Comparison of ENCODE assay signal across 27 mouse cellular contexts in genomic region chr4:46502606-46503502, GRCm38 (mm10). TPM values are rescaled to one million over a fixed set of nuclear protein-coding genes. Genes with fewer than 3 reads are reported as not detected.
DNase-seq lines count a peak whose midpoint lies in the region; ATAC-seq and TF ChIP-seq lines count a peak whose summit lies in the region.
"Had no signal": no experiment of that assay in that cellular context is flagged by ENCODE, and none has a peak within 500 bp of the region (broad histone marks: within the 10 kb centered on the region; RNA-seq: fewer than 3 reads in every experiment).

No protein-coding gene starts in this region.

- ATAC-seq in forebrain, embryonic 16.5 days: no peak
- ATAC-seq in forebrain, embryonic 13.5 days: no peak
- no peak for ATAC-seq in liver, embryonic 13.5 days (ENCODE audit: low read depth)
- no peak for ATAC-seq in liver, postnatal 0 days
- no peak for ATAC-seq in neural tube, embryonic 11.5 days (ENCODE audit: insufficient read depth, low FRiP score, low TSS enrichment)
- ATAC-seq: CD4-positive, CD25-positive, alpha-beta regulatory T cell, adult 4 months; forebrain, embryonic 14.5 days; hindbrain, embryonic 16.5 days; intestine, embryonic 16.5 days had no signal

- peak overlapping the region; percentile 45; the same call in 1 of the 2 replicates for H3K27ac ChIP-seq in forebrain, embryonic 16.5 days (ENCODE audit: low read length)
- no peak overlapping the region for H3K27ac ChIP-seq in forebrain, embryonic 13.5 days
- H3K27ac ChIP-seq in liver, embryonic 13.5 days: peak overlapping the region; percentile 5; the same call in 1 of the 2 replicates
- H3K27ac ChIP-seq in liver, postnatal 0 days (ENCODE audit: low read depth): no peak overlapping the region
- H3K27ac ChIP-seq in neural tube, embryonic 11.5 days (ENCODE audit: low read depth, low read length): no peak overlapping the region
- H3K27ac ChIP-seq: layer of hippocampus, adult 2 months; limb, embryonic 12.5 days; neural tube, embryonic 13.5 days had no signal

- no peak for DNase-seq in liver, embryonic 13.5 days
- DNase-seq in liver, postnatal 0 days: no peak
- DNase-seq in brain, embryonic 14.5 days (ENCODE audit: low read depth): peak; percentile 15
- DNase-seq in neural tube, embryonic 11.5 days (ENCODE audit: low spot score): peak; percentile 46
- DNase-seq in layer of hippocampus, adult 9-10 months (ENCODE audit: low spot score): no peak
- DNase-seq: adrenal gland, adult 2 months; cerebellum, adult 18-20 months; cerebellum, postnatal 36 days; gastrocnemius, postnatal 36 days; kidney, adult 9 months; kidney, postnatal 14 days; layer of hippocampus, postnatal 36 days; lung, adult 2 months; lung, postnatal 14 days; midbrain, embryonic 14.5 days; thymus, adult 18-20 months; thymus, postnatal 4 days had no signal

- 68% methylated on average over 16 of the region's 16 CpGs for WGBS in forebrain, embryonic 16.5 days
- WGBS in forebrain, embryonic 13.5 days: 73% methylated on average over 16 of the region's 16 CpGs
- WGBS in liver, embryonic 13.5 days (ENCODE audit: insufficient replicate concordance): 81% methylated on average over 16 of the region's 16 CpGs
- 79% methylated on average over 16 of the region's 16 CpGs for WGBS in liver, postnatal 0 days (ENCODE audit: insufficient replicate concordance)
- WGBS in neural tube, embryonic 11.5 days: 65% methylated on average over 16 of the region's 16 CpGs

- no peak for TF ChIP-seq POLR2A in brain, embryonic 14.5 days (IDR thresholded peaks at IDR 0.05; ENCODE audit: borderline replicate concordance, extremely low read depth, insufficient read depth, insufficient read length, poor library complexity, severe bottlenecking)

- H3K4me3 ChIP-seq in forebrain, embryonic 16.5 days (replicated peaks; ENCODE audit: low read length): no peak overlapping the region
- no peak overlapping the region for H3K4me3 ChIP-seq in forebrain, embryonic 13.5 days
- H3K4me3 ChIP-seq in liver, embryonic 13.5 days (replicated peaks): no peak overlapping the region
- no peak overlapping the region for H3K4me3 ChIP-seq in liver, postnatal 0 days (ENCODE audit: low read depth, low read length)
- H3K4me3 ChIP-seq in neural tube, embryonic 11.5 days (ENCODE audit: low read depth, low read length): no peak overlapping the region
- H3K4me3 ChIP-seq: layer of hippocampus, adult 2 months; limb, embryonic 12.5 days; neural tube, embryonic 13.5 days had no signal

- H3K36me3 ChIP-seq in forebrain, embryonic 16.5 days (ENCODE audit: control insufficient read depth, insufficient read depth): peaks cover 18% of the 10 kb centered on the region
- peaks cover 52% of the 10 kb centered on the region for H3K36me3 ChIP-seq in forebrain, embryonic 13.5 days (ENCODE audit: poor library complexity, severe bottlenecking)
- peaks cover 60% of the 10 kb centered on the region for H3K36me3 ChIP-seq in liver, embryonic 13.5 days
- peaks cover 41% of the 10 kb centered on the region for H3K36me3 ChIP-seq in liver, postnatal 0 days (replicated peaks; ENCODE audit: insufficient read depth, low read length)
- peaks cover 6% of the 10 kb centered on the region; the same call in 1 of the 2 replicates for H3K36me3 ChIP-seq in neural tube, embryonic 11.5 days (ENCODE audit: control insufficient read depth, insufficient read depth, low read length)

- TF ChIP-seq CTCF in liver, postnatal 0 days (IDR thresholded peaks at IDR 0.05; ENCODE audit: low read depth): no peak
- no peak for TF ChIP-seq CTCF in brain, embryonic 14.5 days (IDR thresholded peaks at IDR 0.05; ENCODE audit: borderline replicate concordance, extremely low read depth, insufficient read depth, insufficient read length)

- TF ChIP-seq EP300 in liver, postnatal 0 days (IDR thresholded peaks at IDR 0.05; ENCODE audit: low read depth): no peak

- H3K9me3 ChIP-seq in forebrain, embryonic 16.5 days (ENCODE audit: control insufficient read depth, low read length): no peaks in the 10 kb centered on the region
- H3K9me3 ChIP-seq in forebrain, embryonic 13.5 days (replicated peaks): no peaks in the 10 kb centered on the region
- H3K9me3 ChIP-seq in liver, embryonic 13.5 days (replicated peaks): no peaks in the 10 kb centered on the region
- no peaks in the 10 kb centered on the region for H3K9me3 ChIP-seq in liver, postnatal 0 days (ENCODE audit: low read length)
- no peaks in the 10 kb centered on the region for H3K9me3 ChIP-seq in neural tube, embryonic 11.5 days (ENCODE audit: control insufficient read depth, low read length)
- H3K9me3 ChIP-seq: limb, embryonic 12.5 days; neural tube, embryonic 13.5 days had no signal

- no peaks in the 10 kb centered on the region for H3K27me3 ChIP-seq in forebrain, embryonic 16.5 days (replicated peaks; ENCODE audit: control insufficient read depth, insufficient read depth, low read length)
- H3K27me3 ChIP-seq in forebrain, embryonic 13.5 days: peaks cover 15% of the 10 kb centered on the region
- H3K27me3 ChIP-seq in liver, embryonic 13.5 days: 0 out of 2 replicates have a peak, but pooled peaks cover 5% of the 10 kb centered on the region
- no peaks in the 10 kb centered on the region for H3K27me3 ChIP-seq in liver, postnatal 0 days (ENCODE audit: insufficient read depth, low read length)
- peaks cover 9% of the 10 kb centered on the region for H3K27me3 ChIP-seq in neural tube, embryonic 11.5 days (ENCODE audit: control insufficient read depth, insufficient read depth, low read length)

- H3K4me1 ChIP-seq in forebrain, embryonic 16.5 days (replicated peaks; ENCODE audit: control insufficient read depth, insufficient read depth, low read length): peaks cover 12% of the 10 kb centered on the region
- H3K4me1 ChIP-seq in forebrain, embryonic 13.5 days: peaks cover 17% of the 10 kb centered on the region
- peaks cover 65% of the 10 kb centered on the region for H3K4me1 ChIP-seq in liver, embryonic 13.5 days (replicated peaks)
- H3K4me1 ChIP-seq in liver, postnatal 0 days (ENCODE audit: insufficient read depth): peaks cover 17% of the 10 kb centered on the region
- no peaks in the 10 kb centered on the region for H3K4me1 ChIP-seq in neural tube, embryonic 11.5 days (ENCODE audit: control insufficient read depth, insufficient read depth, low read length)

- H3K9ac ChIP-seq in forebrain, embryonic 16.5 days (replicated peaks; ENCODE audit: low read depth, low read length): no peak overlapping the region
- H3K9ac ChIP-seq in forebrain, embryonic 13.5 days: no peak overlapping the region
- no peak overlapping the region for H3K9ac ChIP-seq in liver, embryonic 13.5 days
- H3K9ac ChIP-seq in liver, postnatal 0 days (replicated peaks): no peak overlapping the region
- no peak overlapping the region for H3K9ac ChIP-seq in neural tube, embryonic 11.5 days (ENCODE audit: low read length)
- H3K9ac ChIP-seq: limb, embryonic 12.5 days; neural tube, embryonic 13.5 days had no signal

- no peak overlapping the region for H3K4me2 ChIP-seq in forebrain, embryonic 16.5 days (ENCODE audit: low read length)
- H3K4me2 ChIP-seq in forebrain, embryonic 13.5 days: no peak overlapping the region
- H3K4me2 ChIP-seq in liver, embryonic 13.5 days: no peak overlapping the region
- H3K4me2 ChIP-seq in liver, postnatal 0 days (ENCODE audit: low read depth, low read length): no peak overlapping the region
- H3K4me2 ChIP-seq in neural tube, embryonic 11.5 days (ENCODE audit: low read depth): no peak overlapping the region
- H3K4me2 ChIP-seq: limb, embryonic 12.5 days; liver, embryonic 11.5 days; neural tube, embryonic 13.5 days had no signal

RNA-seq across cellular contexts. Expression of gene Nans, which starts 13.8 kb away (rescaled TPM):
- 81.1 and 85.5 TPM in 2 replicates for polyA plus RNA-seq in forebrain, embryonic 16.5 days (2015; fragmentation: Nextera tagmentation; extraction: Ambion mirVana)
- polyA plus RNA-seq in forebrain, embryonic 13.5 days (2015; fragmentation: Nextera tagmentation; extraction: Ambion mirVana): 71.0 and 74.0 TPM in 2 replicates
- polyA plus RNA-seq in liver, embryonic 13.5 days (2015; fragmentation: Nextera tagmentation; extraction: Ambion mirVana): 65.4 and 77.9 TPM in 2 replicates
- 23.8 and 25.0 TPM in 2 replicates for polyA plus RNA-seq in liver, postnatal 0 days (2015; fragmentation: Nextera tagmentation; extraction: Ambion mirVana)
- polyA plus RNA-seq in brain, embryonic 14.5 days (2012; rRNA removed): 63.7 and 64.8 TPM in 2 replicates
- polyA plus RNA-seq in neural tube, embryonic 11.5 days (2014; fragmentation: Nextera tagmentation; extraction: Ambion mirVana): 82.0 and 89.1 TPM in 2 replicates

RNA-seq across cellular contexts. Expression of gene Trim14, which starts 33.1 kb away (rescaled TPM):
- polyA plus RNA-seq in forebrain, embryonic 16.5 days (2015; fragmentation: Nextera tagmentation; extraction: Ambion mirVana): 0.85 and 1.4 TPM in 2 replicates
- 0.30 and 0.43 TPM in 2 replicates for polyA plus RNA-seq in forebrain, embryonic 13.5 days (2015; fragmentation: Nextera tagmentation; extraction: Ambion mirVana)
- 6.8 and 8.6 TPM in 2 replicates for polyA plus RNA-seq in liver, embryonic 13.5 days (2015; fragmentation: Nextera tagmentation; extraction: Ambion mirVana)
- 14.1 and 16.2 TPM in 2 replicates for polyA plus RNA-seq in liver, postnatal 0 days (2015; fragmentation: Nextera tagmentation; extraction: Ambion mirVana)
- 0.50 and 0.82 TPM in 2 replicates for polyA plus RNA-seq in brain, embryonic 14.5 days (2012; rRNA removed)
- 0.78 and 0.92 TPM in 2 replicates for polyA plus RNA-seq in neural tube, embryonic 11.5 days (2014; fragmentation: Nextera tagmentation; extraction: Ambion mirVana)

RNA-seq across cellular contexts. Expression of gene Anp32b, which starts 52.2 kb away (rescaled TPM):
- 105 and 114 TPM in 2 replicates for polyA plus RNA-seq in forebrain, embryonic 16.5 days (2015; fragmentation: Nextera tagmentation; extraction: Ambion mirVana)
- polyA plus RNA-seq in forebrain, embryonic 13.5 days (2015; fragmentation: Nextera tagmentation; extraction: Ambion mirVana): 210 and 214 TPM in 2 replicates
- 555 and 600 TPM in 2 replicates for polyA plus RNA-seq in liver, embryonic 13.5 days (2015; fragmentation: Nextera tagmentation; extraction: Ambion mirVana)
- polyA plus RNA-seq in liver, postnatal 0 days (2015; fragmentation: Nextera tagmentation; extraction: Ambion mirVana): 184 and 188 TPM in 2 replicates
- polyA plus RNA-seq in brain, embryonic 14.5 days (2012; rRNA removed): 28.6 and 65.2 TPM in 2 replicates
- 261 and 271 TPM in 2 replicates for polyA plus RNA-seq in neural tube, embryonic 11.5 days (2014; fragmentation: Nextera tagmentation; extraction: Ambion mirVana)

Comparison
In these comparisons a context has a peak if more than half of its experiments do, and no peak if none do; other contexts are left out.
1. H3K27ac ChIP-seq: peak in forebrain, embryonic 16.5 days (single experiment) and liver, embryonic 13.5 days (single experiment); none in forebrain, embryonic 13.5 days (single experiment), liver, postnatal 0 days (single experiment) and neural tube, embryonic 11.5 days (single experiment).
2. DNase-seq: peak in brain, embryonic 14.5 days (single experiment) and neural tube, embryonic 11.5 days (single experiment); none in liver, embryonic 13.5 days (single experiment), liver, postnatal 0 days (single experiment) and layer of hippocampus, adult 9-10 months (single experiment).